Mouse (Mus musculus) lung, embryonic 15.5 days (tissue): ENCODE measurements around the gene Ifitm2. TPM values are rescaled to one million over a fixed set of nuclear protein-coding genes. Genes with fewer than 3 reads are reported as not detected.

ENCODE experiments used
- ATAC-seq: fragments of 200-750 bp; cut with Nextera tagmentation; 2 replicates; pipeline ENCODE4 v1.8.0; 2017; ENCODE audit warnings: moderate number of reproducible peaks, borderline replicate concordance; ENCODE audit not compliant: low FRiP score, low TSS enrichment; ENCODE audit errors: extremely low read depth
- H3K27ac ChIP-seq: fragments of 300-500 bp; sonication (generic); 2 replicates; pipeline ENCODE4 v1.5.1; 2015; ENCODE audit warnings: moderate library complexity, mild to moderate bottlenecking, inconsistent platforms
- H3K27me3 ChIP-seq: fragments of 300-500 bp; sonication (generic); 2 replicates; pipeline ENCODE4 v1.6.1; 2015; ENCODE audit warnings: inconsistent platforms
- H3K36me3 ChIP-seq: fragments of 300-500 bp; sonication (generic); 2 replicates; pipeline ENCODE4 v1.6.1; 2015; ENCODE audit warnings: inconsistent platforms
- H3K4me1 ChIP-seq: fragments of 300-500 bp; sonication (generic); 2 replicates; pipeline ENCODE4 v1.6.1; 2015; ENCODE audit warnings: inconsistent platforms
- H3K4me2 ChIP-seq: fragments of 300-500 bp; sonication (generic); 2 replicates; pipeline ENCODE4 v1.6.1; 2015; ENCODE audit warnings: inconsistent platforms, mild to moderate bottlenecking, moderate library complexity
- H3K4me3 ChIP-seq: fragments of 300-500 bp; sonication (generic); 2 replicates; pipeline ENCODE4 v1.5.1; 2015; ENCODE audit warnings: mild to moderate bottlenecking, inconsistent platforms
- H3K9ac ChIP-seq: fragments of 300-500 bp; sonication (generic); 2 replicates; pipeline ENCODE4 v1.6.1; 2015; ENCODE audit warnings: inconsistent platforms
- H3K9me3 ChIP-seq: fragments of 300-500 bp; sonication (generic); 2 replicates; pipeline ENCODE4 v1.6.1; 2016; ENCODE audit warnings: inconsistent platforms
- WGBS: fragments of 180-500 bp; shearing (Covaris S2); methylation state at CpG from one replicate; pipeline ENCODE4 v1.1.7; 2015; 5-methylcytosine and 5-hydroxymethylcytosine counted together
- polyA plus RNA-seq: library from polyadenylated mRNA; unstranded; fragments of >200 nt; fragmentation: Nextera tagmentation; extraction: Ambion mirVana; gene quantifications from 2 replicates; pipeline ENCODE4 v1.2.1, GENCODE M21; 2015

The Ifitm2 gene
- polyA plus RNA-seq, 1 experiment from 2014 or later, result 925 TPM

GRCm38 (mm10) chr7:140939669-140940171 is 16.1 kb downstream of the Ifitm2 start:
- no peak overlapping the region for H3K9ac ChIP-seq
- H3K27me3 ChIP-seq, result 0 out of 2 replicates have a peak, but pooled peaks cover 5% of the 10 kb centered on the region
- H3K9me3 ChIP-seq, result no peaks in the 10 kb centered on the region
- H3K4me3 ChIP-seq, result no peak overlapping the region
- H3K36me3 ChIP-seq, result no peaks in the 10 kb centered on the region
- H3K4me1 ChIP-seq, result peaks cover 35% of the 10 kb centered on the region
- WGBS, result 11% methylated on average over 8 of the region's 8 CpGs
- peak; percentile 25; the same call in 1 of the 2 replicates for ATAC-seq
- peak overlapping the region; percentile 38 for H3K4me2 ChIP-seq
- H3K27ac ChIP-seq, result peak overlapping the region; percentile 53

DNA sequence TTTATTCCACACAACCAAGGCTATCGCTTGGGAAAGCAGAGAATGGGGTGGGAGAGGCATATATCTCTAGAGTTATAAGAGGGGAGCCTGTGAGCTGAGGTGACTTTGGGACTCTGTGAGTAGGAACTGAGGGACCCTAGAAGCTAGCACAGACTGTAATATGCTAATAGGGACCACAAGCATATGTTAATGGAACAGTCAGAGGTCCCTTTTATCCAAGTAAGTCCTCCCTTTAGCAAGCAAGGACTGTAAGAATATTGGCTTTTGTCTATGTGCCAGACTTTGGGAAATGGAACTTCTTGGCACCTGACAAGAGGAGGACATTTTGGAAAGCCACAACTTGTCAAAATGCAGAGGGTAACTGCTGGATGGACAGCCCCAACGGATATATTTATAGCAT is 16.9 kb downstream of the Ifitm2 start:
- H3K27me3 ChIP-seq, result 0 out of 2 replicates have a peak, but pooled peaks cover 5% of the 10 kb centered on the region
- ATAC-seq, result no peak
- 25% methylated on average over 2 of the region's 2 CpGs for WGBS
- no peaks in the 10 kb centered on the region for H3K36me3 ChIP-seq
- H3K9me3 ChIP-seq, result no peaks in the 10 kb centered on the region
- peaks cover 35% of the 10 kb centered on the region for H3K4me1 ChIP-seq
- peak overlapping the region; percentile 53 for H3K27ac ChIP-seq
- no peak overlapping the region for H3K4me2 ChIP-seq
- no peak overlapping the region for H3K9ac ChIP-seq
- H3K4me3 ChIP-seq, result no peak overlapping the region

- ATAC-seq, result no peak
- H3K27me3 ChIP-seq, result 0 out of 2 replicates have a peak, but pooled peaks cover 5% of the 10 kb centered on the region
- H3K27ac ChIP-seq, result no peak overlapping the region
- H3K36me3 ChIP-seq, result no peaks in the 10 kb centered on the region
- no peak overlapping the region for H3K4me3 ChIP-seq
- no peak overlapping the region for H3K9ac ChIP-seq
- H3K4me1 ChIP-seq, result peaks cover 32% of the 10 kb centered on the region
- H3K4me2 ChIP-seq, result no peak overlapping the region
- H3K9me3 ChIP-seq, result no peaks in the 10 kb centered on the region
- 40% methylated on average over 3 of the region's 3 CpGs for WGBS
These were observed 17.4 kb downstream of the Ifitm2 start for GRCm38 (mm10) chr7:140938436-140938835.

- peaks cover 33% of the 10 kb centered on the region for H3K27me3 ChIP-seq
- H3K9me3 ChIP-seq, result no peaks in the 10 kb centered on the region
- no peak overlapping the region for H3K9ac ChIP-seq
- no peak for ATAC-seq
- no peak overlapping the region for H3K4me2 ChIP-seq
- H3K36me3 ChIP-seq, result no peaks in the 10 kb centered on the region
- H3K4me1 ChIP-seq, result peaks cover 8% of the 10 kb centered on the region
- H3K27ac ChIP-seq, result no peak overlapping the region
- 70% methylated on average over 6 of the region's 6 CpGs for WGBS
- no peak overlapping the region for H3K4me3 ChIP-seq
These were observed 28.6 kb downstream of the Ifitm2 start for GRCm38 (mm10) chr7:140927181-140927580.

GRCm38 (mm10) chr7:140923070-140923775 is 32.6 kb downstream of the Ifitm2 start:
- H3K27ac ChIP-seq, result no peak overlapping the region
- H3K9ac ChIP-seq, result no peak overlapping the region

GRCm38 (mm10) chr7:140922398-140923069 is 33.3 kb downstream of the Ifitm2 start:
- Histone ChIP-seq H3K36me3 (no peaks in the 10 kb centered on the region), H3K4me2 (peak overlapping the region; percentile 65), H3K4me3 (peak overlapping the region; percentile 31), H3K27me3 (peaks cover 76% of the 10 kb centered on the region), H3K9ac (no peak overlapping the region), H3K27ac (no peak overlapping the region), H3K9me3 (no peaks in the 10 kb centered on the region), H3K4me1 (peaks cover 11% of the 10 kb centered on the region)
- under 1% methylated on average over 49 of the region's 49 CpGs for WGBS
- peak; percentile 33; the same call in 1 of the 2 replicates for ATAC-seq

More at GRCm38 (mm10) chr7:140923070-140923775, 32.6 kb downstream of the Ifitm2 start:
- Histone ChIP-seq H3K4me2 (peak overlapping the region; percentile 65), H3K4me3 (peak overlapping the region; percentile 31; the same call in 1 of the 2 replicates), H3K9me3 (no peaks in the 10 kb centered on the region), H3K36me3 (no peaks in the 10 kb centered on the region), H3K27me3 (peaks cover 69% of the 10 kb centered on the region), H3K4me1 (peaks cover 11% of the 10 kb centered on the region)
- WGBS, result 21% methylated on average over 30 of the region's 30 CpGs
- no peak for ATAC-seq

DNA sequence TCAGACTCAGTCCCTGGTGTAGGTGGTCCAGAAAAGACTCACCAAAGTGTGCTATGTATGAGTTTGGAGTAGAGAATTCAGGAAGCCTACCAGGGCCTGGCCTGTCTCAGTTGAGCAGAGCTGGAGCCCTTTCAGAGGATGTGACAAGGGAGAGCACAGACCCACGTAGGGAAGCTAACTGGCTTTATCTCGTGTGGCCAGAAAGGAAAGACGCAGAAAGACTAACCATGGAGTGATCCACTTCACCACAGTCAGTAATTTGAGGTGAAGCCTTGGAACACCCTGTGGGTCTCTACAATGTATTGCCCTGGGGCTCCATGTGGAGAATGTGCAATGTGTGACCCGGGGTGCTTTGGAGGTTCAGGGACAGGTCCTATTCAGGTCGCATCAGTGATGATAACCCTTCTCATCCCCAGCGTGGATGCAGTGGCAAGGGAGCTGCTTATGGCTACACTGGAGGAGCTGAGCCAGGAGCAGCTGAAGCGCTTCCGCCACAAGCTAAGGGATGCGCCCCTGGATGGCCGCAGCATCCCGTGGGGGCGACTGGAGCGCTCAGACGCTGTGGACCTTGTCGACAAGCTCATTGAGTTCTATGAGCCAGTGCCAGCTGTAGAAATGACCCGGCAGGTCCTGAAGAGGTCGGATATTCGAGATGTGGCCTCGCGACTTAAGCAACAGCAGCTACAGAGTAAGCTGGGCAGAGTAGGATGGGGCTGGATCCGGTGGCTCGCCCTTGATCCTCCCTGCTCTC is 34.4 kb downstream of the Ifitm2 start:
- H3K27ac ChIP-seq, result no peak overlapping the region
- H3K9me3 ChIP-seq, result no peaks in the 10 kb centered on the region
- H3K27me3 ChIP-seq, result peaks cover 76% of the 10 kb centered on the region
- H3K9ac ChIP-seq, result no peak overlapping the region
- no peak; the same call in 1 of the 2 replicates for ATAC-seq
- no peak overlapping the region for H3K4me3 ChIP-seq
- no peaks in the 10 kb centered on the region for H3K36me3 ChIP-seq
- H3K4me2 ChIP-seq, result no peak overlapping the region
- 27% methylated on average over 22 of the region's 22 CpGs for WGBS
- peaks cover 11% of the 10 kb centered on the region for H3K4me1 ChIP-seq

DNA sequence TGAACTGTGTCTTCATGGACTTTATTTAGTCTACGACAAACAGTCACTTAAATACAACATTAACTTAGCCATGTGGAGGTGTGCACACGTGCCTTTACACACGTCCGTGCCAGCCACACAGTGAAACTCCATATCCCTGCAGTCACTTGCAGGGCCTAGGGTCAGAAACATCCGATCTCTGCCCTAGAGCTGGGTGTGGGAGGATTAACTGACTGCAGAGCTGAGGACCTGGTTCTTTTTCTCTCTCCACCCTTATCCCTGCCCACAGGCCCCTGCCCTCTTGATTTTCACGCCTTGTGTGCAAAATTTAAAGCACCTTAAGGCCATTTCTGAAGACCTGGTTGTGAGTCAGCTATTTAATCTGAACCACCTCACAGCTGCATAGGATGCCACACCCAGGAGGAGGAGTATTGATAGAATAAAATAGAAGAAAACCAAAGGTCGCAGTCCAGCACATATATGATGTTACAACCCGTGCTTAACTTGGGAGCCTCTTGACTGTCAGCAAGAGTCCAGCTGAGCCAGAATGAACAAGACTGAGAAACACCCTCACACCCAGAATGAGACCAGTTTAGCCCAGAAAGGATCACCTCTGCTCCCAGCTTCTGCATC is 35.3 kb downstream of the Ifitm2 start, which contains the start of gene Nlrp6:
Gene Nlrp6 (plus strand): TSS at position 485 of the 612 bp plus-strand sequence.
- H3K27ac ChIP-seq, result no peak within 1 kb of the TSS
- no peak within 1 kb of the TSS for H3K9ac ChIP-seq
- H3K4me1 ChIP-seq, result peaks cover 11% of the 10 kb centered on the region
- H3K9me3 ChIP-seq, result no peaks in the 10 kb centered on the region
- H3K36me3 ChIP-seq, result no peaks in the 10 kb centered on the region
- H3K4me2 ChIP-seq, result no peak within 1 kb of the TSS
- no peak for ATAC-seq
- peaks cover 75% of the 10 kb centered on the region for H3K27me3 ChIP-seq
- H3K4me3 ChIP-seq, result no peak within 1 kb of the TSS
- 60% methylated on average over 8 of the region's 8 CpGs for WGBS

GRCm38 (mm10) chr7:140919911-140920310 is 35.9 kb downstream of the Ifitm2 start:
- ATAC-seq, result no peak
- Histone ChIP-seq H3K27me3 (peaks cover 69% of the 10 kb centered on the region), H3K27ac (no peak overlapping the region), H3K4me3 (no peak overlapping the region), H3K9me3 (no peaks in the 10 kb centered on the region), H3K4me2 (no peak overlapping the region), H3K9ac (no peak overlapping the region), H3K4me1 (peaks cover 11% of the 10 kb centered on the region), H3K36me3 (no peaks in the 10 kb centered on the region)
- WGBS, result 32% methylated on average over 4 of the region's 4 CpGs

- Histone ChIP-seq H3K4me1 (no peaks in the 10 kb centered on the region), H3K4me2 (no peak overlapping the region), H3K9me3 (no peaks in the 10 kb centered on the region), H3K4me3 (no peak overlapping the region), H3K36me3 (no peaks in the 10 kb centered on the region), H3K27ac (no peak overlapping the region), H3K9ac (no peak overlapping the region), H3K27me3 (peaks cover 13% of the 10 kb centered on the region)
- no peak for ATAC-seq
- 82% methylated on average over 8 of the region's 8 CpGs for WGBS
These were observed 41.6 kb downstream of the Ifitm2 start for GRCm38 (mm10) chr7:140914031-140914690.
